Mouse (Mus musculus) lung, postnatal 14 days (tissue): ENCODE measurements at regions not wholly inside any gene's neighbourhood (a gene's known extent, or its start where the extent isn't known, plus 50 kb on each side); places are given as distances from the start of the nearest gene placed in this dataset.

ENCODE experiments used
- DNase-seq: peaks from one replicate; pipeline ENCODE4 v3.0.0; 2021

DNA sequence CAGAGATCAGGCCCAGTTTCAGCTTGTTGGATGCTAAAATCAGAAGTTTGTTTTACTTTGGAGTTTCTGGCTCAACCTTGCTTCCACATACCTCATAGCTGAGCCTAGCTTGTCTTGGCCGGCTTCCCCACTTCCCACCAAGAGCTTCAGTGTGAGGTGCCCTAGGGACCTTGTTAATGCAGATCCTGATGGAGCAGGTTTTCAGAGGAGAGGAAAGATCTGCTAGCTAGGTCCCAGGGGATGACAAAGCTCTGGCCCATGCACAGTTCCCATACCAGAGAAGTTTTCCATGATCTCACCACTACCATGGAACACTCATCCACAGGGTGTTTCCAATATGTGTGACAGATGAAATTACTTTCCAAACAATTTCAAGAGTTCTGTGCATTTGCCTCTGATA, 131.9 kb upstream of the Stac start:
- DNase-seq = no peak

- no peak for DNase-seq
Measured at GRCm38 (mm10) chr9:111817461-111817860, 127.3 kb upstream of the Stac start.

DNA sequence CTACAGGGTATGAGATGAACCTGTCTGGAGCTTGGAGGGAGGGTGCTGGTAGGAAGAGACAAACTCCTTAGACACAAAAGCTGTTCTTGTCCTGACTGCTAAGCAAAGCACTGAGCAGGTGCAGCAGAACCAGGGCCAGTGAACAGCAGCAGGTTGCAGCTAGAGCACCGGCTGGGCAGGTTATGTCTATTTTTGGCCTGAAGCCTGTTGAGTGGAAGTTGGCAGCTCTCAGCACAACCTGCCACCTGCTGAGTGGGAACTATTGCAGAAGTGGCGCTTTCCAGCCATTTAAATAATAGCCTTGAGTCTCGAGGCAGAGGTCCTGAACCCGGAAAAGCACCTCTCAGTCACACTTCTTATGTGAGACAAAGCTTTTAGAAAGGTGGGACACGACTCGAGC, 114.8 kb upstream of the Stac start:
- DNase-seq = no peak

- DNase-seq = no peak
Measured at GRCm38 (mm10) chr9:111801381-111801780, 111.2 kb upstream of the Stac start.

GRCm38 (mm10) chr9:111800869-111801268, 110.7 kb upstream of the Stac start:
- no peak for DNase-seq

GRCm38 (mm10) chr9:111778981-111779380, 88.8 kb upstream of the Stac start:
- DNase-seq = no peak

GRCm38 (mm10) chr9:111777433-111778135, 87.4 kb upstream of the Stac start:
- no peak for DNase-seq

DNA sequence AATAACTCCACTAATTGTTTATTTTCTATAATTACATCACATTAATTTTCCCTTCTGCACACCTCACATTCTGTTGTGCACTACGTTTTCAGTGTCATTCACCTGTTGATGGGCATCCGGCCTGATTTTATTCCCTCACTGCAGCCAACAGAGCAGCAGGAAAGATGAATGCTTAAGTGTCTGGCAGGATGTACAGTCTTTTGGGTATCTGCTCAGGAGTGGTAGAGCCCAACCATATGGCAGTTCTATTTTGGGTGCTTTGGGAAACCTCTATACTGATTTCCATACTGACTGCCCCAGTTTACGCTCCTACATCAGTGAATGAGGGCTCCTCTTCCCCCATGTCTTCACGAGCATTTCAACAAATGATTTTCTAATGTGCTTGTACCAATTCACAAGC, 84.1 kb upstream of the Stac start:
- no peak for DNase-seq

GRCm38 (mm10) chr9:111762653-111763468, 72.7 kb upstream of the Stac start:
- no peak for DNase-seq

GRCm38 (mm10) chr9:111755235-111755634, 65.1 kb upstream of the Stac start:
- DNase-seq = no peak

GRCm38 (mm10) chr9:111746151-111746550, 56.0 kb upstream of the Stac start:
- no peak for DNase-seq

GRCm38 (mm10) chr9:111745206-111745605, 55.1 kb upstream of the Stac start:
- no peak for DNase-seq
